Mouse (Mus musculus) layer of hippocampus, adult 11-12 months (tissue): ENCODE measurements around the gene Psen2.

Source experiments
- DNase-seq: peaks from one replicate; pipeline ENCODE4 v3.0.0; 2022; ENCODE audit warnings: low spot score

Psen2 gene

DNA sequence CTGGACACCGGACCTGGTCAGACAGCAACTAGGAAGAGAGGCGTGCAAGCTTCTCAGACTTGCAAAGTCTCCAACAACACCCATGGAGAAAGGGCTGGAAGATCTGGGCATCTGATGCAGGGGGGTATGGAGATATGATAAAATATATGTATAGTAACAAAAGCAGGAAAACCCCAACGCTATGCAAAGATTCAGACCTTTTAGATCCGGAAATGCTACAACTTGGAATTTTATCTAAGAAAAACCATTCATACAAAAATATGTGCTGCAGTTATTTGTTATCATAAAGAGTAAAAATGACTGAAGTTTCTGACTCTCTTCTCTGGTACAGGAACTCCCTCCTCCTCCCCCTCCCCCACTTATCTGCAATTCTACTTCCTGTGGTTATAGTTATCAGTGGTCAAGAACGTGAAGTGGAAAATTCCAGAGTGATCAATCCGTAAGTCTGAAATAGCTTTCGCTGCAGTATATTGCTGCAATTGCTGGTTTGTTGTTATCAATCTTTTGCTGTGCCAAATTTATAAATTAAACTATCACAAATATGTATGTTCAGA is 14.6 kb downstream of the Psen2 start:
- no peak for DNase-seq

DNA sequence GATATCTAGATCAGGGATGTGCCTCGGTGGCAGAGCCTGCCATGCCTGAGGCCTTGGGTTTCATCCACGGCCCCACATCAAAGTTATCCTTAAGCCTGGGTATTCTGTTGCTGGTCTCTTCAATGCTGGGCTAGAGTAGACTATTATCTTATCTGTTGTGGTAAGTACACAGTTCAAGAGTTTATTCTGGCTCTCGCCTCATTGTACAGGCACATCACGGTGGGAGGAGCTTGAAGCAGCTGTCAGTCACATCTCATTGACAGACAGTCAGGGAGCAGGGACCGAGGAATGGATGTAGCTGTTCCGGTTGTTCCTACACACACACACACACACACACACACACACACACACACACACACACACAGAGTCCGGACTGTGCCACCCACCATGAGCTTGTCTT is 15.3 kb downstream of the Psen2 start:
- DNase-seq = no peak

DNA sequence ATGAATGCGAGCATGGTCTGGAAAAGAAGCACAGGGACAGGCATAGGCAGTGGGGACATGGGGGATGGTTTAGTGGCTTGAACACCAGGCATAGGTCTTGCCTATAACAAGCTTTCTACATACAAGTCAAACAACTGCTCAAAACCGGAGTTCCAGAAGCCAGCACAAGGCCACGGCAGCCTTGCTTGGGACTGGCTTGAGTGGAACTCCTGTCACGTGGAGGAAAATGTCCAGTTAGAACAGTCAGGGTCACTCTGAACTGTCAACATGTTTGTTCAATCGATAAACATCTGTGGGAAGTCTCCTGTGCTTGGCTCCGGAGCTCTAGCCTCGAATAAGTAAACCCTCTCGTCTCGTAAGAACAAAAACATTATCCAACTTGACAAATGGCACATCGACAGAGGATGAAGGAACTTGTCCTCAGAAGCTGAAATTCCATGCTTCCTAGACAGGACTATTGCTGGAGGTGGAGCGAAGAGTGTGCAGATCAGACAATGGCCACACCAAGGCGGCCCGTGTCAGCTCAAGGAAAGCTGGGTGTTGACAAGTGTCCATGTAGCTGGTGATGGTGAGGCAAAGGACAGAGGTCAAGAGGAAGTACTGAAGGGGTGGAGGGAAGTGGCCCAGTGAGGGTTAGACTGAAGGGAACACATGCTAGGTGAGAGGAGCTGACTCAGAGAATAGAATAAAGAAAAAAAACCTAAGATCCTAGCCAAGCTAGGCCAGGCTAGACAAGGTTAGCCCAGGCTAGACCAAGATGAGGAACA is 17.3 kb downstream of the Psen2 start:
- DNase-seq = no peak

DNA sequence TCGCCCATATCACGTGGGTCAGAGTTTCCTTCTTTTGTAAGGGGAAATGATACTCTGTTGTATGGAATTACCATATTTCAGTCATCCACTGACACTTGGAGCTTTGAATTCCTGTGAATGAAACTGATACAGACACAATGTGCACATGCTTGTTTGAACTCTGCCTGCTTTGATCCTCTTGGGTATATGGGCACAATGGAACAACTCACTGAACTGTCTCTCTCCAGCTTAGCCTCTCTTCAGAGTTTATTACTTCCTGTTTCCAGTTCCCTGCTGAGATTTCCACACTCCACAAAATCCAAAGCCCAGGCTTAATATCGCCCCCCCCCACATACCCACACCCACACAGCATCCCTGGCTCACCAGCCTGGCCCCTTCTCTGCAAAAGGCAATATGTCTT is 31.5 kb downstream of the Psen2 start:
- DNase-seq = no peak

DNA sequence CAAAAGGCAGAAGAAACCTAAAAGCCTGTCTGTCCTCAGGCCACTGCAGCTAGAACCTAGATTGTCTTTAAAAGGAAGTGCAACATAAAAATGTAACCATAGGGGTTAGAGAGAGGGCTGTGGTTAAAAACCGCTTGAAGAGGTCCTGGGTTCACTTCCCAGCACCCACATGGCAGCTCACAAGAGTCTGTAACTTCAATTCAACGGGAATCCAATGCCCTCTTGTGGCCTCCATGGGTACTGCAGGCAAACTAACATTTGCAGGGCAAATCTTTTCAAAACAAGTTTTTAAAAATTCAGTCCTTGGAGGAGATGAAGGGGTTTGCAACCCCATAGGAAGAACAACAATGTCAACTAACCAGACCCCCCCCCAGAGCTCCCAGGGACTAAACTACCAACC is 32.7 kb downstream of the Psen2 start:
- DNase-seq = no peak

DNA sequence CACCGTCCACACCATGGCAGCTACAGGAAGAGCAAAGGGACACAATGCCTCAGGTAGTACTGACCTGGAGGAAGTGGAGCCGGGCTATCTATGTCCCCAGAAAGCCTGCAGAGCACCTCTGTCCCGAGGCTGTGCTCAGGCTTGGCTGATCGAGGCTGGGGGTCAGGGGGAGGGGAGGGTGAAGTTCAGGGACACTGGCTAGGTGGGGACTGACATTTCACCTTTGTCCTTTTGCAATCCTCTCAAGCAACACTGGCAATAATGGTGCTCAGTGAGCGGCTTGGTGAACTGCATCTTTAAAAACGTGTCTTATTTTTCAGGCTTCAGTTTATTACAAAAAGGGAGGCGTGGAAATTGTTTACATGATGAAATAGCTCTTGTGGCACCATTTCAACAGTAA is 33.3 kb downstream of the Psen2 start:
- DNase-seq = no peak

DNA sequence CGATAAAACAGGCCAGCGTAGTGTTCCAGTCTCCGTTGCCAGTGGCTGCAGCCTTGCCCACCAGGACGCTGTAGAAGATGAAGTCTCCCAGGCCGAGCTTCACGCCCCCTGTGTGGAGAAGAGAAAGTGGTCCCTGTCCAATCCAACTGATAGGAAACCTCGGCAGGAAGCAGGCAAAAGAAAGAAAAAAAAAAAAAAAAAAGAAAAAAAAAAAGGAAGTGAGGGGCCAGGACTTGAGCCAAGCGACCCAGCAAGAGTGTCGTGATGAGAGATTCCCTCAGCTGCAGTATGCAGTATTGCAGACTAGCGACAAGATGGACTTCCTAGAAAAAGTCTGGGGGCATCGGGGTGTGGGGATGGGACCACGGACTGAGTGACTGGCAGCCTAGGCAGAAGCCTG is 34.4 kb downstream of the Psen2 start:
- DNase-seq = no peak

DNA sequence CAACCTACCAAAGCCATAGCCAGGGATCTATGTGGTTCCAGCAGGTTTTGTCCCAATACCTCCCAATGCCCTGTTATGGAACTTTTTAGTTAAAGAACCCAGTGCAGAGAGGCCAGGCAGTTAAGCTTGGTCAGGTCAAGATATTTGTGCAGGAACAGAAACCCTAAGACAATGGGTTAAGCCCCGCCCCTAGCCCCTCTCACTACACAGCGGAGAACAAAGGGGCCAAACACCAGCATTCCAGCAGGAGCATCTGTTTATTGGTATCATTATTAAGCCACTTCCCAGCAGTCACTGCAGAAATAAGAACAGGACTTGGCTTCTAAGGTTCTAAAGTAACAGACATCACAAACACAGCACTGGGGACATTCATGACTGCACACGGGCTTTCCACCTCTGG is 36.5 kb downstream of the Psen2 start:
- DNase-seq = no peak

DNA sequence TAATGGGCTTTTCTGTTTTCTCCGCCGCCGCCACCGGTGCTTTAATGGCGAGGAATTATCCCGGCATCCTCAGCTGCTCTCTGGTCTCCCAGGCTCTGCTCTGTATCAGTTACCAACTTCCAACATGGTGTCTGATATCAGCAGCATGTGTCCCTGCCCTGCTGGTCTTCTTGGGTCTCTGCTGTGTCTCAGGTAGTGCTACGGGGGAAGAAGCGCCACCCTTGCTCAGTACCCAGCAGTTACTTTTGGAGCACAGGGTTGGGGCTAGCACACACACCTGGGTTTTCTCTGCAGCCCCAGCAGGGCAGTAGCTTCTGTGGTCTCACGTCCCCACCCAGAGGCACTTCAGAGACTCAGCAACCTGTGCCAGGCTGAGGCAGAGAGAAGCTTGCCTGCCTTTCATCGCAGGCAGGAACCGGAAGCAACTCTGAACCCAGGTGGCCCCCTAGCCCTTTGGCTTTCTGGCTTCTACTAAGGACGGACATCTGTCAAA is 37.0 kb downstream of the Psen2 start:
- DNase-seq = no peak

DNA sequence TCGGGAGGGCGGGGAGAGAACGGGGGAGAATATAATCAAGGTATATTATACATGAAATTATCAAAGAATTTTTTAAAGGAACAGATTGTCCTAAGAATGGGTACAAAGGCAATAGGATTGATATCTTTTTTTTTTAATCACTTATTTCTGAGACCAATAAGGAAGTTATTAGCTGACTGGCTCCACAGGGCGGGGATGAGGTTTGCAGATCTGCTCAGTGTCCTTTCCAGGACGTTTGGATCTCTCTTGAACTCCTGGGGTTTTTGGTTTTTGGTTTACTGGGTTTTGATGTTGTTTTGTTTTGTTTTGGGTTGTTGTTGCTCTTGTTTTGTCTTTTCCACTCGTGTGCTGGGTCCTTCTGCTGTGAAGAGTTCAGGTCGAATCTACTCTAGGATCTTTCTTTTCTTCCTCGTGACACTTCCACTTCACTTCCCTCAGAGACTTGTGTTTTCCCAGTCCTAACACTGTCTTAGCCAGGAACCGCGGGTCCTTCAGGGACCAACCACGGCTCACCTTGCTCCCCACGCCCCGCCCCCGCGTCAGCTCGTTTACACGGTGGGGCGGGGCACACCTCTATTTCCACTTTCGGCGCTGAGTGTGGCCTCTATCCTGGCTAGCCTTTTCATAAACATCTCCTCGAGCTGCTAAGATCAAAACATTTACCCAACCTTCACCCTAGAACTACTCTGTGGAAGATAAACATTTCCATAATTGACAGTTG is 37.6 kb downstream of the Psen2 start:
- no peak for DNase-seq

DNA sequence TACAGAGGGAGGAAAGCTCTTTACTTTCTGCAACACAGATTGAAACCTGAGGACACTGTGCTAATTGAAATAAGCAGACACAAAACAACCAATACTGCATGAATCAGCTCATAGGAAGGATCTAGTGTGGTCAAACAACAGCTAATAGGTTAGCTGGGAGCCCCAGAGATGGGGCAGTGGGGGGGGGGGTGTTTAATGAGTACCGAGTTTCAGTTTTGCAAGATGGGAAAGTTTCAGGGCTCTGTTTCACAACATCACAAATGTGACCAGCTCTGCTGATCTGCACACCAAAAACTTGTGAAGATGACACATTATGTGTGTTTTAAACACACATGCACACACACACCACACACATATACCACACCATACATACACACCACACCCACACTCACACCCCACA is 41.2 kb downstream of the Psen2 start:
- no peak for DNase-seq

DNA sequence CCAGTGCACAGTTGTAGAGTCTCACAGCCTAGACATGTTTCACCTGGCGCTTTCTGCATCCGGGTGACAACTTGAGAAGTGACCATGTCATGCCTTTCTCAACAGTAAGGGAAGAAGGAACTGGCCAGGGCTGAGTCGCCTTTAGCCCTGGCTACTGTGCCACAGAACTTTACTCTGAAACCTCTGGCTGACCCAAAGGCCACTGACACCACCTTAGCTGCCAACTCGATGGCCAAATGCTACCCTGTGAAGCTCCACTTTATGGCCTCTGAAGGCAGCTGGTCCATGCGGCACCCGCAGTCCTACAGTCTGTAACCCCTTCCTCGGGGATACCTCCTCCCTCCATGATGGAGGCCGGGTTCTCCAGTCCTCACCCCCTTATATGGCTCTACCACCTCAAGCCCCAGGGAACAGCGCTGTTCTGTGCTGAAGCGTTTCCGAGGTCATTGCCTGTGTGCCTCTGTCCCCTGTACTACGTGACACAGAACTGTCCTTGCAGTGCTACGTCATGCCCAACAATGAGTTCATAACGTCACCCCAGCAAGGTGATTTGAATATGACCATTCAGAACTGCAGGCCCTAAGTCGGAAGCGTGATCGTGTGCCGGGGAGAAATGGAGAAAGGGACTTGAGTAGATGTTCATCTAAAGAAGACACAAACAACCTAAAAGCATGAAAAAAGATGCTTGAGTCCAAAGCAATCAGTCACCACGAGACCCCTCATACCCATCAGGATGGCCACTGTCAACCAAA is 42.3 kb downstream of the Psen2 start:
- no peak for DNase-seq

DNA sequence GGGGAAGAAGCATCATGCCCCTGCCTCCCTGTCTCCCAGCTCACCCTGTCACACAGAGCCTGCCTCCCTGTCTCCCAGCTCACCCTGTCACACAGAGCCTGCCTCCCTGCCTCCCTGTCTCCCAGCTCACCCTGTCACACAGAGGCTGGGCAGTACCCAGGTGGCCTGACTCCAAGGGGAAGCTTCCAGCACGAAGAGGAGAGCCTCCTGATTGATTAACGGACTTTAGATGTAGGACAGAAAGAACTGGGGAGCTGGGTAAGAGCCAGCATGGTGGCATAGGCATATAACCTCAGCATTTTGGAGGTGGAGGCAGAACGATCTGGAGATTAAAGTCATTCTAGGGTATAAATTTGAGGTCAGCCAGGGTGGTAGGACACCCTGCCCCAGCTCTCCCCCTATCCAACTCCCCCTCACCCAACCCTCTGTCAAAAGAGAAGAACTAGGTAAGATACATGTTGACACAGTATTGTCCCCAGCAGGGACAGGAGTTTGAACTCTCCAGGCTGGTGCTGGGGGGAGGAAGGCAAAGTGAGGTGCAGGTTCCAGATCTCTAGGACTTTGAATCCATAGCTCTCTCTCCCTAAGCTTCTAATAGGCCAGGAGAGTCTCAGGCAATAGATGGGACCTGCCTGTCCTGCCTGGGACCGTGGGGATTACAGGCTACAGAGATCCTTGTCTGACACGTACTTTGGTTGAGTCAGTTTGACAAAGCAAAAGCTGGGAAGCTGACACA is 46.5 kb downstream of the Psen2 start:
- no peak for DNase-seq

DNA sequence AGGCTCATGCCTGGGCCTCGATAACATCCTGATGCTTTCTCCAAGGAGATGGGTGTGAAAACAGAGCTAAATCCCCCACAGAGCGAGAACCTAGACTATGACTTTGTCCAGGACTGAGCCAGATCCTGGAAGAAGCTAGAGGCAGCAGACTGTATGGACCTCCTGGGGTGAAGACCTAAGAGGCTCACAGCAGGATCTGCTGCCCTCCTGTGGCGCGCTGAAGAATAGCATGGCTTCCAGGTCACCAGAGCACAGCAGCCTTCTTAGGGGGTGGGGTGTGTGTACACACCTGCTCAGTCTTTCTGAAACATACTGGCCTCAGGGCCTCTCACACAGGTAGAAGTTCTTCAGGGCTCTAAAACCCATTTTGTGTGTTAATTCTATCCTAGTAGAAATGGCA is 48.2 kb downstream of the Psen2 start:
- DNase-seq = peak; percentile 58

DNA sequence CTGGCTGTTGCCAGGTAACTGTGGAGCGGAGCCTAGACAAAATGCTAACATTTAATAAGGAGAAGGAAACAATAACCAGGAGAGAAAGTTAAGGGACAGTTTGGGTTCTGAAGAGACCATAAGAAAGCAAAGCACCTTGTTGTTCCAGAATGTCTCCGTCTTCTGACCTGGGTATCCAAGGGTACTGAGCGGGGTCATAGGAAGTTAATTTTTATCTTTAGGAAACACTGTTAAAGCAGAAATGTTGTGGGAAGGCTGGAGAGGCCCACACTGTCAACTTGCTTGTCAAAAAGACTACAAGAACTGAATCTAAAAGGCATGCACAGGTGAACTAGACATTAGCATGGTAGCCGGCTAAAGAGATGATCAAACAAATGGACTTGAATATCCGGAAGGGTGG is 50.3 kb downstream of the Psen2 start:
- no peak for DNase-seq

DNA sequence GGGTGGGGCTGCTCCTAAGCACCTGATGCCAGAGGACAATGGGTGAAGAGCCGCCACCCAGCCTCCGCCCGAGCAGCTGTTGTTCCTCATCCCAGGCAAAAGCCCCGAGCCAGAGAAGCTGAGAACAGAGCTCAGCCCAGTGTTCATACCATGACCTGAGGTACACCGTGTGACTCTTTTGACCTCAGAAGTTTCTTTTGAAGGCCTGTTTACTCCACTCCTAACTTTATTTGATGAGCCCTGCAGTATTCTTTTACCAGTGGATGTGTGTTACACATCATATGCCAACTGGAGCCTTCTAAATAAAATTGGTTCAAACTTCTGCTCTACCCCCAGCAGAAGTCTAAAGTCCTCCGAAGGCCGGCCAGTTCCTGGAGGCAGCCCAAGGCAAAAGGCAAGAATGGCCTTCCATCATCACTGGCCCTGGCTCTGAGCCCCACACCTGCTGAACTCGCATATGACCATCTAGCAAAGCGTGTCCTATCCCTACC is 52.4 kb downstream of the Psen2 start:
- no peak for DNase-seq

DNA sequence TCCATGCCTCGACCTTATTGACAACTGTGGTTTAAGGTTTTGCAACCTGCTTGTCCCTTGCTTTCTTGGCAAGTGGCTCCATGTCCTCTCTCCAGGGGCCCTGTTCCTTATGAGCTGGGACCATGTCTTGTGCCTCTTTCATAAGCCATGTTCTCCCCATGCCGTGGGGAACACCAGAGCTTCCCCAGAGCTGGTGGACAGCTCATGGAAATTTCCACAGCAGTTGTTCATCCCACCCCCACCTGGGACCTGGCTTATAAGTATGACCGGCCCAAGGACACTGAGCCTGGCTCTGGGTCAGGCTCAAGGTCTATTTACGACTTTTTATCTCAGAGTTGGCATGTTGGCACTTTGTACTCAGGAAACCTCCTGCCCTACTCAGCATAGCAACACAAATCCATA is 53.2 kb downstream of the Psen2 start:
- no peak for DNase-seq

DNA sequence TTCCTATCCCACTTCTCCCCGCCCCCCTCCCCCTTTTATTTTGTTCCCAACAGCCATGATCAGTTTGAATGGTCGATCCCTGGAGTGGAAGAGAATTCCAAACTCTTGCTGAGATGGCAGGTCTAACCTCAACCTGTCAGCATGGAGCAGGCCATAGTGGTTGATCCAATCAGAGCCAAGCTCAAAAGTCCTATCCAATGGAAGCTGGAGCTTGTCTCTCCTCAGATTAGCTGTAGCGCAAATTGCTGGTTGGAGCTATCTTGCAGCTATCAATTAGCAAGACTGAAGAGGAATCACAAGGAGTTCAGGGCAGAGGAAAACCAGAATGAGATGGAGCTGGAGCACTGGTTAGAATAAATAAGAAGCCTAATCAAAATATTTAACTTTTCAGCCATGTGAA is 54.9 kb downstream of the Psen2 start:
- no peak for DNase-seq

DNA sequence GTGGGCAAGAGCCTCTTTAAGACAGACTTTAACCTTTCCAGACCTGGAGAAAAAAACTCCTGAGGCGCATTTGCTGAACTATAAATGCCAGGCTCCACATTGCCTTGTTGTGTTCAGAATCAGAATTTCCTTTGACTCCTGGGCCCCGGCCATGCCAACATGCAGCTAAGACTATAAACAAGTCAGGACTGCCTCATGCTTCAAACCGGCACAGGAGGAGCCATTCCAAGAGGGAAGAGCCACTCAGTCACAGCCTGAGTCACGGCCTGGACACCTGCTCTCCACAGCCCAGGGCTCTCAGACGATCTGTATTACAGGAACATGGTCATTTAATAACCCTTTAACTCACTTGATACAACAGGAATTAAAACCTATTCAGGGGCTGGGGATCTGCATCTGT is 62.5 kb downstream of the Psen2 start:
- no peak for DNase-seq

DNA sequence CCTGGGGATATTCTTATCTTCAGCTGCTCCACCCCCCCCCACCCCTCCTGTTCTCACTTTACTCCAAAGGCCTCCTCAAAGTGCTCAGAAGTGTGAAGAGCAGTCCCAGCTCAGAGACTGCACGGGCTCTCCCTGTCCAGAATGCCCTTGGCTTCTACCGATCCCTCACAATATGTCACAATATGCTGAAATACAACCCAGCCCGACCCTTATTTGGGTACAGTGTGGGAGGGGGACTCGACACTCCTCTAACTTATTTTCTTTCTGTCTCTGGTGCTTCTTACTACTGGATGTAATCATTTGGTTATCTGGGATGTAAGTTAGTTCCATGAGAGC is 63.6 kb downstream of the Psen2 start:
- DNase-seq = no peak

DNA sequence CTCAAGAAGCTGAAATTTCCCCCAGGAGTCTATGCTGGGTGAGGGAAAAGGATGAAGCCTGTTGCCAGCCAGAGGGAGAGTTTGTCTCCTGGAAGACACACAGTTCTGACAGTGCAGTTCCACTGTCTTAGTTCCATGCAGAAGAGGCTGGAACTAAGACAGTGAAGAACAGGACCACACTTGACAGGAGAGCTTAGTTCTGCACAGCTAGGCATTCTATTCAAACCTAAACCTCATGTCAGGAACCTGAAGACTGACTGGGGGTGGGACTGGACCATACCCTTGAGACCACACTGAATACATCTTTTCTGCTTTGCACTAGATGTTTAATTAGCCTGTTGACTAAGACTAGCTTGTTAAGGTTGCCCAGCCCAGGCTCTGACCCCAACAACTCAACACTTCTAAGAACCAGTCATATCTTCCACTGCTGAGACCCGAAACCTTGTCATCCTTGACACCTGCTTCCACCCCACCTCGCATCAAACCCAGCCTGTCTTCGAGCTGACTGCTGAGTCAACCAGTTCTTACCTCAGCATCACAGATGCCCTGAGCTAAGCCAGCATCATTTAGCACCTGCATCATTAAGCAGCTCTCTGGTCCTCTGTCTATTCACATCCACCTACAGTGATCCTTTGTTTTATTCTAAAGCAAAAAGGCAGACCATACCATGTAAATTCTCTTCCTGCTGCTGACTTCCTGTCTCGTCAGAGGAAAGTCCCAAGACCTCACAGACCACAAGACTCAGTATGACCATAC is 64.1 kb downstream of the Psen2 start, which contains the start of gene Coq8a:
Gene Coq8a (minus strand): TSS at position 644 of the 756 bp plus-strand sequence.
- no peak for DNase-seq
